Mouse (Mus musculus) brain, embryonic 14.5 days (tissue): ENCODE results near the gene Dcun1d4. TPM values are rescaled to one million over a fixed set of nuclear protein-coding genes. Genes with fewer than 3 reads are reported as not detected.

Experiments
- DNase-seq: peaks from one replicate; pipeline ENCODE4 v3.0.0-alpha.2; 2011; ENCODE audit warnings: low read depth
- CTCF ChIP-seq: fragments of 200-500 bp; IDR thresholded peaks from 2 replicates; pipeline ENCODE4 v1.5.1; 2012; ENCODE audit warnings: inconsistent platforms, mild to moderate bottlenecking, moderate library complexity, borderline replicate concordance; ENCODE audit not compliant: insufficient read depth, insufficient read length; ENCODE audit errors: extremely low read depth
- POLR2A ChIP-seq: fragments of 200-500 bp; IDR thresholded peaks from 2 replicates; pipeline ENCODE4 v1.6.1; 2012; ENCODE audit warnings: mild to moderate bottlenecking, inconsistent platforms, borderline replicate concordance; ENCODE audit not compliant: poor library complexity, insufficient read depth, insufficient read length, severe bottlenecking; ENCODE audit errors: extremely low read depth
- polyA plus RNA-seq: library from polyadenylated mRNA; depleted of rRNA; stranded (reverse); fragments of >200 nt; gene quantifications from 2 replicates; pipeline ENCODE4 v1.2.3, GENCODE M21; 2012; rRNA removed

The Dcun1d4 gene
- 33.5 and 43.7 TPM in 2 replicates for polyA plus RNA-seq

GRCm38 (mm10) chr5:73480700-73481099 is at the start of gene Dcun1d4:
Gene Dcun1d4, plus strand, starts transcription at chr5:73481000.
- TF ChIP-seq CTCF (no peak), POLR2A (no peak)

GRCm38 (mm10) chr5:73431581-73431980 is 49.2 kb upstream of the Dcun1d4 start:
- peak; percentile 89 for TF ChIP-seq CTCF
- TF ChIP-seq POLR2A: no peak
- DNase-seq: peak; percentile 90

More at GRCm38 (mm10) chr5:73480700-73481099, at the start of gene Dcun1d4:
- no peak for DNase-seq

GRCm38 (mm10) chr5:73432805-73433204 is 48.0 kb upstream of the Dcun1d4 start:
- no peak for DNase-seq
- no peak for TF ChIP-seq POLR2A
- no peak for TF ChIP-seq CTCF

GRCm38 (mm10) chr5:73434764-73435163 is 46.0 kb upstream of the Dcun1d4 start:
- no peak for DNase-seq
- TF ChIP-seq POLR2A (no peak), CTCF (no peak)

- no peak for DNase-seq
- TF ChIP-seq POLR2A: no peak
- no peak for TF ChIP-seq CTCF
These were observed 38.6 kb upstream of the Dcun1d4 start for GRCm38 (mm10) chr5:73442176-73442575.

GRCm38 (mm10) chr5:73450276-73450675 is 30.5 kb upstream of the Dcun1d4 start:
- DNase-seq: no peak
- TF ChIP-seq POLR2A (no peak), CTCF (no peak)

- TF ChIP-seq POLR2A: no peak
- no peak for TF ChIP-seq CTCF
- DNase-seq: no peak
These were observed 26.1 kb upstream of the Dcun1d4 start for GRCm38 (mm10) chr5:73454502-73455306.

- TF ChIP-seq POLR2A (no peak), CTCF (no peak)
These were observed 25.5 kb upstream of the Dcun1d4 start for GRCm38 (mm10) chr5:73455307-73455687.

GRCm38 (mm10) chr5:73468462-73469433 is 12.1 kb upstream of the Dcun1d4 start:
- TF ChIP-seq POLR2A (no peak), CTCF (no peak)
- DNase-seq: no peak

More at GRCm38 (mm10) chr5:73455307-73455687, 25.5 kb upstream of the Dcun1d4 start:
- DNase-seq: no peak

- TF ChIP-seq POLR2A (no peak), CTCF (no peak)
- DNase-seq: no peak
These were observed 6.1 kb upstream of the Dcun1d4 start for GRCm38 (mm10) chr5:73474412-73475405.
